Mouse (Mus musculus): Measurements from ENCODE around the gene Mamdc2.

DNA sequence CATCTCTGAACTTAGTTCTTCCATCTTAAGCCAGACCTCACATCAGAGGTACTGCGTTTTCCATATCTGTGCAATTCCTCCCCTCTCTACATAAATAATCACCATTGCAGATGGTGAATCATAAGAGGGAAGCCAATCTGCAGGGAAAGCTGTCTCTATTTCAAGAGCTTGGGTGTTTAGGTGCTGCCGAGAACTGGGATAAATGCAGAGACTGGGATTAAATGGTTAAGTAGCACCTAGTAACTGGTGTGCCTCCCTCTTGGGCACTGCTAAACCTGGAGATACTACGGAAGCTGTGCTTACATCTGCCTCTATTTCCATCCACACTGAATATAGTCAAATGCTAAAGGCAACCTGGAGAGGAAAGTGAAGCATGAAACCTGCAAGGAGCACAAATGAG is 148.3 kb downstream of the Mamdc2 start:
- TF ChIP-seq CTCF (IDR thresholded peaks at IDR 0.05; ENCODE audit: low read depth) (no peak), EP300 (optimal IDR thresholded peaks at IDR 0.05) (no peak)
